23 mouse cellular contexts compared by ENCODE assay signal in genomic region chr11:37913161-37913560, GRCm38 (mm10).
"Had no signal": no experiment of that assay in that cellular context is flagged by ENCODE, and none has a peak within 500 bp of the region (broad histone marks: within the 10 kb centered on the region; RNA-seq: fewer than 3 reads in every experiment).

No protein-coding gene starts in this region.

- H3K4me1 ChIP-seq: kidney, embryonic 15.5 days; limb, embryonic 12.5 days; liver, embryonic 12.5 days; liver, embryonic 15.5 days; midbrain, embryonic 15.5 days; neural tube, embryonic 12.5 days; neural tube, embryonic 15.5 days; stomach, embryonic 15.5 days had no signal

- ATAC-seq: liver, embryonic 12.5 days; midbrain, embryonic 15.5 days had no signal

- DNase-seq: kidney, adult 11 months; kidney, adult 8-10 months; kidney, postnatal 10 days; kidney, postnatal 36 days; layer of hippocampus, postnatal 36 days; liver; lung, adult 18-20 months; lung, postnatal 10 days; lung, postnatal 4 days; retina, postnatal 1 day; right cerebral cortex, postnatal 25 days; spleen, adult 18-20 months; thymus, postnatal 25 days had no signal

- H3K4me3 ChIP-seq: kidney, embryonic 15.5 days; left cerebral cortex, adult 2 months; limb, embryonic 12.5 days; liver, embryonic 12.5 days; liver, embryonic 15.5 days; midbrain, embryonic 15.5 days; neural tube, embryonic 12.5 days; neural tube, embryonic 15.5 days; stomach, embryonic 15.5 days had no signal

- H3K27ac ChIP-seq: kidney, embryonic 15.5 days; left cerebral cortex, adult 2 months; limb, embryonic 12.5 days; liver, embryonic 12.5 days; liver, embryonic 15.5 days; midbrain, embryonic 15.5 days; neural tube, embryonic 12.5 days; neural tube, embryonic 15.5 days; stomach, embryonic 15.5 days had no signal

- H3K27me3 ChIP-seq: kidney, embryonic 15.5 days; limb, embryonic 12.5 days; liver, embryonic 12.5 days; liver, embryonic 15.5 days; midbrain, embryonic 15.5 days; neural tube, embryonic 12.5 days; neural tube, embryonic 15.5 days; stomach, embryonic 15.5 days had no signal

- H3K9ac ChIP-seq: kidney, embryonic 15.5 days; limb, embryonic 12.5 days; liver, embryonic 12.5 days; liver, embryonic 15.5 days; midbrain, embryonic 15.5 days; neural tube, embryonic 12.5 days; neural tube, embryonic 15.5 days; stomach, embryonic 15.5 days had no signal

- H3K9me3 ChIP-seq: kidney, embryonic 15.5 days; limb, embryonic 12.5 days; liver, embryonic 12.5 days; liver, embryonic 15.5 days; midbrain, embryonic 15.5 days; neural tube, embryonic 12.5 days; neural tube, embryonic 15.5 days; stomach, embryonic 15.5 days had no signal

- H3K4me2 ChIP-seq: kidney, embryonic 15.5 days; limb, embryonic 12.5 days; liver, embryonic 12.5 days; liver, embryonic 15.5 days; midbrain, embryonic 11.5 days; midbrain, embryonic 15.5 days; neural tube, embryonic 12.5 days; neural tube, embryonic 15.5 days; stomach, embryonic 15.5 days had no signal

- H3K36me3 ChIP-seq: kidney, embryonic 15.5 days; limb, embryonic 12.5 days; liver, embryonic 12.5 days; liver, embryonic 15.5 days; midbrain, embryonic 15.5 days; neural tube, embryonic 12.5 days; neural tube, embryonic 15.5 days; stomach, embryonic 15.5 days had no signal
